In genomic region chr13:9405399-9405798, GRCm38 (mm10) we compare ENCODE assay signal across 20 mouse cellular contexts.
DNase-seq lines count a peak whose midpoint lies in the region; ATAC-seq lines count a peak whose summit lies in the region.
"Had no signal": no experiment of that assay in that cellular context is flagged by ENCODE, and none has a peak within 500 bp of the region (broad histone marks: within the 10 kb centered on the region; RNA-seq: fewer than 3 reads in every experiment).

No protein-coding gene starts in this region.

- H3K4me2 ChIP-seq in intestine, embryonic 16.5 days (ENCODE audit: low read depth, low read length) = no peak overlapping the region
- H3K4me2 ChIP-seq: embryonic facial prominence, embryonic 13.5 days; forebrain, embryonic 12.5 days; heart, embryonic 12.5 days; hindbrain, embryonic 15.5 days had no signal

- DNase-seq in heart, adult 11 months = peak; percentile 43
- no peak for DNase-seq in heart, embryonic 10.5 days (ENCODE audit: low spot score)
- peak; percentile 41 for DNase-seq in A20 (ENCODE audit: low read depth, low spot score)
- peak; percentile 63 for DNase-seq in splenic B cell, adult 2 months (ENCODE audit: low read depth, low spot score)
- DNase-seq in thymus, postnatal 25 days = peak; percentile 10
- no peak for DNase-seq in heart, postnatal 4 days
- no peak for DNase-seq in right cerebral cortex, postnatal 10 days (ENCODE audit: low spot score in 2 of 2)
- DNase-seq: adrenal gland, postnatal 10 days; cerebellum, adult 18-20 months; cerebellum, adult 9-11 months; cerebellum, postnatal 36 days; gastrocnemius, postnatal 10 days; heart, adult 2 months had no signal

- no peaks in the 10 kb centered on the region for H3K9me3 ChIP-seq in heart, embryonic 10.5 days
- H3K9me3 ChIP-seq in intestine, embryonic 16.5 days (ENCODE audit: control insufficient read depth, low read length) = no peaks in the 10 kb centered on the region
- H3K9me3 ChIP-seq: G1E; hindbrain, embryonic 15.5 days had no signal

- no peak overlapping the region for H3K9ac ChIP-seq in intestine, embryonic 16.5 days (ENCODE audit: low read depth, low read length)
- H3K9ac ChIP-seq: embryonic facial prominence, embryonic 13.5 days; forebrain, embryonic 12.5 days; heart, embryonic 12.5 days; hindbrain, embryonic 15.5 days had no signal

- no peaks in the 10 kb centered on the region for H3K4me1 ChIP-seq in heart, embryonic 10.5 days
- H3K4me1 ChIP-seq in intestine, embryonic 16.5 days (ENCODE audit: control insufficient read depth, insufficient read depth, low read length) = no peaks in the 10 kb centered on the region
- H3K4me1 ChIP-seq: embryonic facial prominence, embryonic 13.5 days; forebrain, embryonic 12.5 days; heart, embryonic 12.5 days; hindbrain, embryonic 15.5 days had no signal

- no peak overlapping the region for H3K4me3 ChIP-seq in heart, embryonic 10.5 days
- H3K4me3 ChIP-seq in intestine, embryonic 16.5 days (ENCODE audit: low read length) = no peak overlapping the region
- H3K4me3 ChIP-seq: embryonic facial prominence, embryonic 13.5 days; forebrain, embryonic 12.5 days; heart, adult 2 months; heart, embryonic 12.5 days; hindbrain, embryonic 15.5 days had no signal

- no peaks in the 10 kb centered on the region for H3K36me3 ChIP-seq in heart, embryonic 10.5 days
- no peaks in the 10 kb centered on the region for H3K36me3 ChIP-seq in splenic B cell, adult 2 months (ENCODE audit: control insufficient read depth, insufficient read depth, low read length, poor library complexity, severe bottlenecking)
- no peaks in the 10 kb centered on the region for H3K36me3 ChIP-seq in intestine, embryonic 16.5 days (ENCODE audit: control insufficient read depth, insufficient read depth, low read length)
- H3K36me3 ChIP-seq: embryonic facial prominence, embryonic 13.5 days; forebrain, embryonic 12.5 days; G1E; heart, embryonic 12.5 days; hindbrain, embryonic 15.5 days had no signal

- ATAC-seq in intestine, embryonic 16.5 days = no peak
- ATAC-seq: forebrain, embryonic 16.5 days had no signal

- H3K27ac ChIP-seq in heart, embryonic 10.5 days = no peak overlapping the region
- no peak overlapping the region for H3K27ac ChIP-seq in intestine, embryonic 16.5 days (ENCODE audit: low read length)
- H3K27ac ChIP-seq: embryonic facial prominence, embryonic 13.5 days; forebrain, embryonic 12.5 days; heart, adult 2 months; hindbrain, embryonic 15.5 days had no signal

- no peaks in the 10 kb centered on the region for H3K27me3 ChIP-seq in heart, embryonic 10.5 days (ENCODE audit: insufficient read depth, poor library complexity, severe bottlenecking)
- no peaks in the 10 kb centered on the region for H3K27me3 ChIP-seq in splenic B cell, adult 2 months (ENCODE audit: control insufficient read depth, insufficient read depth, low read length, poor library complexity, severe bottlenecking)
- H3K27me3 ChIP-seq in intestine, embryonic 16.5 days (replicated peaks; ENCODE audit: control insufficient read depth, insufficient read depth, low read length) = no peaks in the 10 kb centered on the region
- H3K27me3 ChIP-seq: embryonic facial prominence, embryonic 13.5 days; forebrain, embryonic 12.5 days; heart, embryonic 12.5 days; hindbrain, embryonic 15.5 days had no signal

- WGBS in heart, embryonic 10.5 days = 68% methylated on average over 1 of the region's 1 CpGs
- 53% methylated on average over 1 of the region's 1 CpGs for WGBS in intestine, embryonic 16.5 days

Comparison
In these comparisons a context has a peak if more than half of its experiments do, and no peak if none do; other contexts are left out.
1. DNase-seq: peak in heart, adult 11 months (single experiment), A20 (single experiment), splenic B cell, adult 2 months (single experiment) and thymus, postnatal 25 days (single experiment); none in heart, embryonic 10.5 days (single experiment), heart, postnatal 4 days (single experiment) and right cerebral cortex, postnatal 10 days (0 of 2).